Mouse (Mus musculus) neural tube, embryonic 12.5 days (tissue): Measurements from ENCODE around the gene Lef1. TPM values are rescaled to one million over a fixed set of nuclear protein-coding genes. Genes with fewer than 3 reads are reported as not detected.
A peak's percentile ranks its signal among the peaks of the same experiment; 100 is the strongest.

Experiments used
- ATAC-seq: fragments of 200-750 bp; cut with Nextera tagmentation; 2 replicates; pipeline ENCODE4 v1.8.0; 2017; ENCODE audit warnings: low read depth, mild to moderate bottlenecking, moderate TSS enrichment, moderate library complexity; ENCODE audit not compliant: low FRiP score
- H3K27ac ChIP-seq: fragments of 300-500 bp; sonication (generic); 2 replicates; pipeline ENCODE4 v1.5.1; 2016
- H3K27me3 ChIP-seq: fragments of 300-500 bp; sonication (generic); replicated peaks from 2 replicates; pipeline ENCODE4 v1.6.1; 2016; ENCODE audit warnings: mild to moderate bottlenecking
- H3K36me3 ChIP-seq: fragments of 300-500 bp; sonication (generic); 2 replicates; pipeline ENCODE4 v1.6.1; 2016; ENCODE audit warnings: mild to moderate bottlenecking
- H3K4me1 ChIP-seq: fragments of 300-500 bp; sonication (generic); 2 replicates; pipeline ENCODE4 v1.6.1; 2016
- H3K4me2 ChIP-seq: fragments of 300-500 bp; sonication (generic); replicated peaks from 2 replicates; pipeline ENCODE4 v1.6.1; 2016; ENCODE audit warnings: mild to moderate bottlenecking
- H3K4me3 ChIP-seq: fragments of 300-500 bp; sonication (generic); 2 replicates; pipeline ENCODE4 v1.5.1; 2016
- H3K9ac ChIP-seq: fragments of 300-500 bp; sonication (generic); 2 replicates; pipeline ENCODE4 v1.6.1; 2016; ENCODE audit warnings: mild to moderate bottlenecking
- H3K9me3 ChIP-seq: fragments of 300-500 bp; sonication (generic); 2 replicates; pipeline ENCODE4 v1.6.1; 2016; ENCODE audit warnings: mild to moderate bottlenecking
- WGBS: fragments of 180-500 bp; shearing (Covaris S2); methylation state at CpG from one replicate; pipeline ENCODE4 v1.1.7; 2016; 5-methylcytosine and 5-hydroxymethylcytosine counted together
- polyA plus RNA-seq: library from polyadenylated mRNA; unstranded; fragments of >200 nt; fragmentation: Nextera tagmentation; extraction: Ambion mirVana; gene quantifications from 2 replicates; pipeline ENCODE4 v1.2.1, GENCODE M21; 2016

Gene Lef1
- polyA plus RNA-seq, 1 experiment from 2014 or later = 16.3 TPM

DNA sequence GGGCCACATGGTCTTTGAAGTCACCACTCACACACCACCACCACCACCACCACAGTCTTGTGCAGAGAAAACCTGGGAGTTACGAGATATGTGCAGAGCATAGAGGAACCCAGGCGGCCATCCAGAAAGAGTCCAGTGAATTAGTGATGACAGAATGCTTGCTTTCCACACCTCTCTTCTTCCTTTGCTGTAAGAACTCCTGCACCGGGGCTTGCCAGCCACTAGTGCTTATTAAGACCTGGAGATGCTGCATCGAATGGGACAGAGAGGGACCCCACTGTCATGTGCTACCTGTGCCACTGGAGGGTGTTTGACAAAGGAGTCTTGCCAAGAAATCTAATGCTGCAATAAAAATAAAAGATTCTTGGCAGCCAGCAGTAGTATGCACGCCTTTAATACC is 97.6 kb downstream of the Lef1 start:
- H3K27ac ChIP-seq = no peak overlapping the region
- no peaks in the 10 kb centered on the region for H3K9me3 ChIP-seq
- H3K4me2 ChIP-seq = no peak overlapping the region
- H3K9ac ChIP-seq = no peak overlapping the region
- H3K27me3 ChIP-seq = no peaks in the 10 kb centered on the region
- H3K4me1 ChIP-seq = no peaks in the 10 kb centered on the region
- no peak overlapping the region for H3K4me3 ChIP-seq
- 91% methylated on average over 5 of the region's 5 CpGs for WGBS
- no peaks in the 10 kb centered on the region for H3K36me3 ChIP-seq
- ATAC-seq = no peak

GRCm38 (mm10) chr3:131208265-131208891 is 98.1 kb downstream of the Lef1 start:
- Histone ChIP-seq H3K27ac (no peak overlapping the region), H3K4me1 (no peaks in the 10 kb centered on the region), H3K4me2 (no peak overlapping the region), H3K27me3 (no peaks in the 10 kb centered on the region), H3K4me3 (no peak overlapping the region), H3K9me3 (no peaks in the 10 kb centered on the region), H3K36me3 (no peaks in the 10 kb centered on the region), H3K9ac (no peak overlapping the region)
- 70% methylated on average over 13 of the region's 13 CpGs for WGBS
- 0 out of 2 replicates have a peak, but pooled peaks have one; percentile 7 for ATAC-seq

- no peak overlapping the region for H3K27ac ChIP-seq
- no peaks in the 10 kb centered on the region for H3K36me3 ChIP-seq
- no peak overlapping the region for H3K9ac ChIP-seq
- H3K27me3 ChIP-seq = no peaks in the 10 kb centered on the region
- no peak for ATAC-seq
- no peaks in the 10 kb centered on the region for H3K9me3 ChIP-seq
- WGBS = 86% methylated on average over 7 of the region's 7 CpGs
- H3K4me3 ChIP-seq = no peak overlapping the region
- H3K4me2 ChIP-seq = no peak overlapping the region
- no peaks in the 10 kb centered on the region for H3K4me1 ChIP-seq
Measured at GRCm38 (mm10) chr3:131212200-131212599, 101.9 kb downstream of the Lef1 start.

DNA sequence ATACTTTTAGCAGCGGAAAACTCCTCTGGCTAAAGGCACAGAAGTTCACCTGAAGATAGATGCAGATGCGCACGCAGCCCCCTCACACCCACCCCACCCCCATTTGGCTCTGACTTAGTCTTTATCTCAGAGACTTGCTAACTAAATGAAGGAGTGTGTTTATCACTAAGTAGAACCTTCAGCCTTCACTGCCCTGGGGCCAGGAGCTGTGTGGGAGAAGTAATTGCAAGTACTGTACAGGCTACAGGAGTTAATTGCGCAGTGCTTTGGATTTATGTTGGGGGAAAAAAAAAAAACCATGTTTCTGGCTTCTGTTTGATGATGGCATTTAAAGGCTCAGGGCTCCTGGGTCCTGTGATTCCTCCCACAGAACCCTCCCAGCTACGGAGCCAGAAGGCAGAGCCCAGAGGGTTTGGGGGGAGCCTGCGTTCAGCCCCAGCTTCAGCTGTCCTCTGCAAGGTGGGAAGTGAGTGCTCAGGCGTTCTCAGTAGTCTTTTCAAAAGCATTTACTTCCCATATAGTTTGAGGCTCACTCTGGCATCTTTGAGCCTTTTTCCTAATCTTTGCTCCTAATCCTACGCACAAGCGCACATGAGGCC is 103.9 kb downstream of the Lef1 start:
- Histone ChIP-seq H3K9ac (no peak overlapping the region), H3K27ac (no peak overlapping the region), H3K9me3 (no peaks in the 10 kb centered on the region), H3K36me3 (no peaks in the 10 kb centered on the region), H3K4me1 (no peaks in the 10 kb centered on the region), H3K27me3 (no peaks in the 10 kb centered on the region), H3K4me2 (no peak overlapping the region), H3K4me3 (no peak overlapping the region)
- no peak for ATAC-seq
- 89% methylated on average over 9 of the region's 9 CpGs for WGBS

- Histone ChIP-seq H3K36me3 (no peaks in the 10 kb centered on the region), H3K9me3 (no peaks in the 10 kb centered on the region), H3K4me2 (no peak overlapping the region), H3K27me3 (no peaks in the 10 kb centered on the region), H3K27ac (no peak overlapping the region), H3K4me1 (no peaks in the 10 kb centered on the region), H3K9ac (no peak overlapping the region), H3K4me3 (no peak overlapping the region)
- 67% methylated on average over 9 of the region's 9 CpGs for WGBS
- no peak for ATAC-seq
Measured at GRCm38 (mm10) chr3:131214841-131215240, 104.6 kb downstream of the Lef1 start.

DNA sequence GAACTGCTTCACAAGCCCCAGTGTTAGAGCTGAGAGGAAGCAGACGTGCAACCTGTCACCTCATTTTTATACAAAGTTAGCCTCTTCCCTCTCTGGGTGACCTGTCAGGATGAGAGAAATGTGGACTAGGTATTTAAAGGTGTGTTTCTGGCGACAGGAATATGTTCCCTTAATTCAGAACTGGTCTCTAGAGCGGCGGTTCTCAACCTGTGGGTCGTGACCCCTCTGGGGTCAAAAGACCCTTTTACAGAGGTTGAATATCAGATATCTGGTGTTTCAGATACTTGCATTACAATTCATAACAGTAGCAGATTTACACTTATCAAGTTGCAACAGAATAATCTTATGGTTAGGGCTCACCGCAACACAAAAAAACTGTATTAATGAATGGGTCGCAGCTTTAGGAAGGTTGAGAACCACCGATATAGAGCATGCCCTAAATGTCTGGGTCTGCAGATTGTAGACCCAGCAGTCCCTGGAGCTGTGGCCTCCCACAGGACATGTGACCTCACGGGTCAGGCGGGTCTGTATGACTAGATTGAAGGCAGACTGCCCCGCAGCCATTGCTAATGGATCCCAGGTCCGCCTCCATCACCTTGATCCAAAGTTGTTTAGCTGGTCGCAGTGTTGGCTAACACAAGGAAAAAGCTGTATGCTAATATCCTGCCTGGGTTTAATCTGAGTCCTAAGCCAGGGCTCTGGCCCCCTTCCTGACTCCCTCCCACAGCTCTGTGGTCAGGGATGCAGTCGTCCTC is 108.5 kb downstream of the Lef1 start:
- Histone ChIP-seq H3K27ac (no peak overlapping the region), H3K4me2 (no peak overlapping the region), H3K4me1 (no peaks in the 10 kb centered on the region), H3K27me3 (no peaks in the 10 kb centered on the region), H3K36me3 (no peaks in the 10 kb centered on the region), H3K9me3 (no peaks in the 10 kb centered on the region), H3K4me3 (no peak overlapping the region), H3K9ac (no peak overlapping the region)
- no peak for ATAC-seq
- 88% methylated on average over 14 of the region's 14 CpGs for WGBS

- no peaks in the 10 kb centered on the region for H3K9me3 ChIP-seq
- H3K36me3 ChIP-seq = no peaks in the 10 kb centered on the region
- no peaks in the 10 kb centered on the region for H3K4me1 ChIP-seq
- no peaks in the 10 kb centered on the region for H3K27me3 ChIP-seq
- no peak for ATAC-seq
- 76% methylated on average over 6 of the region's 6 CpGs for WGBS
- no peak overlapping the region for H3K27ac ChIP-seq
- H3K4me2 ChIP-seq = no peak overlapping the region
- no peak overlapping the region for H3K4me3 ChIP-seq
- H3K9ac ChIP-seq = no peak overlapping the region
Measured at GRCm38 (mm10) chr3:131228083-131228482, 117.8 kb downstream of the Lef1 start.

DNA sequence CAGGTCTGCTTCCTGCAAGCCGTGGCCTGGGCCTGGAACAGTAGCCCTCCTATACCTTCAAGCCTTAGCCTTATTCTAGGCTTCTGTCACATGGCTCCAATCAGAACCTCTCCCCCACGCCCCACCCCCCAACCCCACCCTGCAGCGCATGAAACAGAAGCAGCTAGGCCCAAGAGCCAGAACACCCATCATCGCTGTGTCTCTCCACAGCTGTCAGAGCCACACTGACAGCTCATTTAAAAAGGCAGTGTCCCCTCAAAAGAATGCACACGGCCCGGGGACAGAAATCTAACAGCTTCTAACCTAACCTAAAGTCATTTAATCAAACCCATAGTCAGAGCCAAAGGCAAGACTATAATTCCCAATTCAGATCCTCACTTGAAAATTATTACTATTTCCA is 126.8 kb downstream of the Lef1 start:
- 81% methylated on average over 6 of the region's 6 CpGs for WGBS
- no peak overlapping the region for H3K9ac ChIP-seq

GRCm38 (mm10) chr3:131237785-131238633 is 127.7 kb downstream of the Lef1 start:
- H3K4me2 ChIP-seq = 0 out of 2 replicates have a peak overlapping the region, but pooled peaks have one; percentile 22
- no peaks in the 10 kb centered on the region for H3K9me3 ChIP-seq
- H3K27me3 ChIP-seq = no peaks in the 10 kb centered on the region
- peak; percentile 84 for ATAC-seq
- no peak overlapping the region for H3K27ac ChIP-seq
- H3K4me3 ChIP-seq = no peak overlapping the region
- no peaks in the 10 kb centered on the region for H3K36me3 ChIP-seq
- no peak overlapping the region for H3K9ac ChIP-seq
- no peaks in the 10 kb centered on the region for H3K4me1 ChIP-seq
- 64% methylated on average over 19 of the region's 19 CpGs for WGBS

More for the DNA sequence above, 126.8 kb downstream of the Lef1 start:
- Histone ChIP-seq H3K27me3 (no peaks in the 10 kb centered on the region), H3K4me2 (no peak overlapping the region), H3K4me3 (no peak overlapping the region), H3K9me3 (no peaks in the 10 kb centered on the region), H3K27ac (no peak overlapping the region), H3K36me3 (no peaks in the 10 kb centered on the region), H3K4me1 (no peaks in the 10 kb centered on the region)
- ATAC-seq = no peak

DNA sequence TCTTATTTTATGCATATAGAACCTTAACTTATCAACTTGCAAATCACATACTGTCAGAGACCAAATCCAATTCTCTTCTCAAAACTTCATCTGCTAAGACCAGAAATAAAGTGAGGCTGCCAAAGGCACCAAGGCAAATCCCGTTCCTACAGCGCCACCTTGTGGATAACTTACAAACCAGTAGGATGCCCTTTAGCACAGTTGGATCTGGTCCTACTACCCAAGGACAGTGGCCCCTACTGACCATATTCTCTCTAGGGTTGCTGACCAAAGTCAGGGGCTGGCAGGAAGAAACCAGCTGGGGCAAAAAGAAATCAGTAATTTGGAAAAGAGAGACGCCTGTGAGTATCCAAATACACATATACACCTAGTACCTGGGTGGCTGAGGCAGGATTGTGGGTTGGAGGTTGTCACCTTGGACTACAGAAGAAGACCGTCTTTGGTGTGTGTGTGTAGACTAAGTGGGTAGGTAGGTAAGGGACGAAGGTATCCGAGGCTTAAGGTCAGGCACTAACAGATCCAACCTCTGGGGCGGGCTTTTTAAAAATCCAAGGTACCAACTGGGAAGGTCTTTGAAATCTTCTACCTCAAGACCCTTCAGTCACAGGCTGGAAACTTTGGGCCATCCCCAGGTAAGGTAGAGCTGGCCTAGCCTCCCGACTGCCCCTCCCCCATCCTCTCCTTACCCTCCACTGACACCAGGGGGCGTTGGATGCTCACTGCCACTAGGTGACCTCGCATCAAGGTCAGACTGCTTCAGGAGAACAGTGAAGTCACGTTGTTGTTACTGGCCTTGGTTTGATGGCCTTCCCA is 135.7 kb downstream of the Lef1 start:
- peak; percentile 80 for ATAC-seq
- H3K4me2 ChIP-seq = no peak overlapping the region
- H3K27me3 ChIP-seq = no peaks in the 10 kb centered on the region
- H3K4me1 ChIP-seq = no peaks in the 10 kb centered on the region
- H3K27ac ChIP-seq = no peak overlapping the region
- no peaks in the 10 kb centered on the region for H3K9me3 ChIP-seq
- WGBS = 60% methylated on average over 11 of the region's 11 CpGs
- H3K4me3 ChIP-seq = no peak overlapping the region
- H3K9ac ChIP-seq = no peak overlapping the region
- H3K36me3 ChIP-seq = peaks cover 12% of the 10 kb centered on the region; the same call in 1 of the 2 replicates

- ATAC-seq = no peak
- Histone ChIP-seq H3K4me3 (no peak overlapping the region), H3K27me3 (no peaks in the 10 kb centered on the region), H3K36me3 (peaks cover 12% of the 10 kb centered on the region; the same call in 1 of the 2 replicates), H3K4me2 (no peak overlapping the region), H3K27ac (no peak overlapping the region), H3K9me3 (no peaks in the 10 kb centered on the region), H3K9ac (no peak overlapping the region), H3K4me1 (no peaks in the 10 kb centered on the region)
- 93% methylated on average over 8 of the region's 8 CpGs for WGBS
Measured at GRCm38 (mm10) chr3:131246579-131247046, 136.3 kb downstream of the Lef1 start.
